Mouse (Mus musculus): ENCODE data around the gene Gm49425. TPM values are rescaled to one million over a fixed set of nuclear protein-coding genes. Genes with fewer than 3 reads are reported as not detected.

Gene Gm49425
- total and polyA plus RNA-seq, 3 experiments: not detected

GRCm38 (mm10) chr15:101493713-101494112, 23.3 kb downstream of the Gm49425 start:
- no peak overlapping the region for H3K27ac ChIP-seq (ENCODE audit: control insufficient read depth, low read depth, low read length)
- H3K9me3 ChIP-seq (replicated peaks; ENCODE audit: insufficient read depth, low read length): no peaks in the 10 kb centered on the region
- H3K9ac ChIP-seq (ENCODE audit: control insufficient read depth, low read depth, low read length, poor library complexity, severe bottlenecking): no peak overlapping the region
- H3K27me3 ChIP-seq (ENCODE audit: control insufficient read depth in 1 of 2, insufficient read depth in 2 of 2, low read length in 2 of 2): no peaks in the 10 kb centered on the region
- no peak for TF ChIP-seq CHD1 (IDR thresholded peaks at IDR 0.05; ENCODE audit: low read depth, low read length)
- TF ChIP-seq TBP (IDR thresholded peaks at IDR 0.05; ENCODE audit: low read depth, low read length): no peak
- TF ChIP-seq ZKSCAN1 (IDR thresholded peaks at IDR 0.05; ENCODE audit: low read depth, low read length): no peak
- no peak for TF ChIP-seq UBTF (IDR thresholded peaks at IDR 0.05; ENCODE audit: borderline replicate concordance, insufficient read depth, low read depth, low read length)
- no peak for TF ChIP-seq USF2 (IDR thresholded peaks at IDR 0.05; ENCODE audit: borderline replicate concordance in 1 of 2, insufficient read depth in 1 of 2, low read depth in 1 of 2, low read length in 2 of 2)
- TF ChIP-seq ZC3H11A (IDR thresholded peaks at IDR 0.05; ENCODE audit: low read depth, low read length): no peak
- TF ChIP-seq ELF1 (IDR thresholded peaks at IDR 0.05; ENCODE audit: low read depth, low read length): no peak
- TF ChIP-seq RAD21 (IDR thresholded peaks at IDR 0.05; ENCODE audit: low read depth, low read length): no peak
- no peak for TF ChIP-seq BHLHE40 (IDR thresholded peaks at IDR 0.05; ENCODE audit: borderline replicate concordance, low read depth, low read length)
- no peak for TF ChIP-seq ZNF384 (IDR thresholded peaks at IDR 0.05; ENCODE audit: low read depth, low read length)
- TF ChIP-seq MAX (IDR thresholded peaks at IDR 0.05; ENCODE audit: low read length): no peak
- no peak for TF ChIP-seq GATA1 (IDR thresholded peaks at IDR 0.05; ENCODE audit: low read depth, low read length)
- no peak for TF ChIP-seq NELFE (IDR thresholded peaks at IDR 0.05; ENCODE audit: low read depth, low read length)
- TF ChIP-seq MYB (IDR thresholded peaks at IDR 0.05; ENCODE audit: low read depth, low read length): no peak
- DNase-seq (ENCODE audit: low read depth, low spot score): no peak
- no peaks in the 10 kb centered on the region for H3K36me3 ChIP-seq (ENCODE audit: control insufficient read depth in 1 of 2, insufficient read depth in 2 of 2, low read length in 2 of 2)
- no peak overlapping the region for H3K4me3 ChIP-seq (ENCODE audit: control insufficient read depth in 1 of 2, insufficient read depth in 1 of 2, low read depth in 2 of 2, low read length in 2 of 2)
- H3K4me1 ChIP-seq (ENCODE audit: control insufficient read depth in 1 of 2, insufficient read depth in 2 of 2, low read length in 2 of 2): no peaks in the 10 kb centered on the region
- no peaks in the 10 kb centered on the region for H3K79me2 ChIP-seq (ENCODE audit: control insufficient read depth, insufficient read depth, low read length, poor library complexity)

GRCm38 (mm10) chr15:101492718-101493117, 24.3 kb downstream of the Gm49425 start:
- TF ChIP-seq USF1 (IDR thresholded peaks at IDR 0.05; ENCODE audit: low read depth, low read length): no peak
- no peak for TF ChIP-seq RCOR1 (IDR thresholded peaks at IDR 0.05; ENCODE audit: low read depth, low read length)
- no peak for TF ChIP-seq TCF12 (IDR thresholded peaks at IDR 0.05; ENCODE audit: low read depth, low read length)
- no peak for TF ChIP-seq ZKSCAN1 (IDR thresholded peaks at IDR 0.05; ENCODE audit: low read depth, low read length)
- TF ChIP-seq POLR2A (IDR thresholded peaks at IDR 0.05; ENCODE audit: control insufficient read depth in 1 of 2, insufficient read depth in 1 of 2, low read depth in 1 of 2, low read length in 2 of 2, poor library complexity in 1 of 2): no peak
- TF ChIP-seq ZNF384 (IDR thresholded peaks at IDR 0.05; ENCODE audit: low read depth, low read length): no peak
- no peak for TF ChIP-seq HCFC1 (IDR thresholded peaks at IDR 0.05; ENCODE audit: low read depth, low read length)
- no peak for TF ChIP-seq SIN3A (IDR thresholded peaks at IDR 0.05; ENCODE audit: low read length)
- no peak for TF ChIP-seq BHLHE40 (IDR thresholded peaks at IDR 0.05; ENCODE audit: borderline replicate concordance, low read depth, low read length)
- TF ChIP-seq ZC3H11A (IDR thresholded peaks at IDR 0.05; ENCODE audit: low read depth, low read length): no peak
- no peak for TF ChIP-seq MYC (IDR thresholded peaks at IDR 0.05; ENCODE audit: low read depth, low read length)
- no peak for TF ChIP-seq MAX (IDR thresholded peaks at IDR 0.05; ENCODE audit: low read length)
- no peak for TF ChIP-seq MXI1 (IDR thresholded peaks at IDR 0.05; ENCODE audit: low read depth, low read length)
- Histone ChIP-seq H3K9me3 (replicated peaks; ENCODE audit: insufficient read depth, low read length) (no peaks in the 10 kb centered on the region), H3K27me3 (ENCODE audit: control insufficient read depth in 1 of 2, insufficient read depth in 2 of 2, low read length in 2 of 2) (no peaks in the 10 kb centered on the region), H3K4me3 (ENCODE audit: control insufficient read depth in 1 of 2, insufficient read depth in 1 of 2, low read depth in 2 of 2, low read length in 2 of 2) (no peak overlapping the region), H3K79me2 (ENCODE audit: control insufficient read depth, insufficient read depth, low read length, poor library complexity) (no peaks in the 10 kb centered on the region), H3K36me3 (ENCODE audit: control insufficient read depth in 1 of 2, insufficient read depth in 2 of 2, low read length in 2 of 2) (no peaks in the 10 kb centered on the region), H3K9ac (ENCODE audit: control insufficient read depth, low read depth, low read length, poor library complexity, severe bottlenecking) (no peak overlapping the region), H3K27ac (ENCODE audit: control insufficient read depth, low read depth, low read length) (no peak overlapping the region), H3K4me1 (ENCODE audit: control insufficient read depth in 1 of 2, insufficient read depth in 2 of 2, low read length in 2 of 2) (no peaks in the 10 kb centered on the region)
- DNase-seq (ENCODE audit: low read depth, low spot score): no peak
